Mouse (Mus musculus): ENCODE measurements around the gene Mettl7b.

- TF ChIP-seq POLR2A (IDR thresholded peaks at IDR 0.05; ENCODE audit: insufficient read depth, low read depth, low read length), result no peak
- TF ChIP-seq CTCF (IDR thresholded peaks at IDR 0.05; ENCODE audit: insufficient read depth, low read depth, low read length), result no peak
These were observed 38.6 kb downstream of the Mettl7b start for GRCm38 (mm10) chr10:128921883-128922821.
